Mouse (Mus musculus): Measurements from ENCODE around the gene Sh3bgrl.

- no peak for TF ChIP-seq EP300 (IDR thresholded peaks at IDR 0.05; ENCODE audit: low read depth)
- TF ChIP-seq CTCF (IDR thresholded peaks at IDR 0.05; ENCODE audit: low read depth): no peak
Measured at GRCm38 (mm10) chrX:109095245-109096242, at the start of gene Sh3bgrl.

Data from heart, postnatal 0 days (tissue).